Mouse (Mus musculus): ENCODE measurements around the gene Rnase2a.
"Not testable (repeated sequence)": the region's sequence is repeated elsewhere in the genome, so short reads cannot be mapped to it uniquely, and the experiment has no call there.

Gene Rnase2a

GRCm38 (mm10) chr14:51256041-51256440, at the start of gene Rnase2a:
TSS of gene Rnase2a (minus strand) at chr14:51256112.
- DNase-seq (ENCODE audit: low spot score) = no peak

GRCm38 (mm10) chr14:51291505-51291904, 35.6 kb upstream of the Rnase2a start:
- DNase-seq (ENCODE audit: low spot score) = no peak

DNA sequence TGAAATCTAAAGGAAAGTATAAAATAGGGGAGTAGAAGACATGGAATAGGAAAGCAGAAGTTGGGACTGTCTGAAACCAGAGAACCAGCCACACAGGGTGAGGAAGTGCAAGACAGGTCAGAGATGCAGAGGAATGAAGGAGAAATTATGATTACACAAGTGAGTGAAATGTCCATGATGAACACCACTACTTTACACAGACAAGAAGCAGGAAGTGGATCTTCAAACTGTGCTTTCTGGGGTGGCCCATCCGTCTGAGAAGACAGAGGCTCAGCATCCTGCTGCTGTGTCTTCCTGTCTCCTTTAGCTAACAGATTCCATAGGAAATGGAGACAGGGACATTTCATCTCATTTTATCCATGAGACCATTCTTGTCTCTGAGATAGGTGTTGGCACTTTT, 22.6 kb upstream of the Rnase2a start:
- not testable (repeated sequence) for DNase-seq (ENCODE audit: low spot score)

DNA sequence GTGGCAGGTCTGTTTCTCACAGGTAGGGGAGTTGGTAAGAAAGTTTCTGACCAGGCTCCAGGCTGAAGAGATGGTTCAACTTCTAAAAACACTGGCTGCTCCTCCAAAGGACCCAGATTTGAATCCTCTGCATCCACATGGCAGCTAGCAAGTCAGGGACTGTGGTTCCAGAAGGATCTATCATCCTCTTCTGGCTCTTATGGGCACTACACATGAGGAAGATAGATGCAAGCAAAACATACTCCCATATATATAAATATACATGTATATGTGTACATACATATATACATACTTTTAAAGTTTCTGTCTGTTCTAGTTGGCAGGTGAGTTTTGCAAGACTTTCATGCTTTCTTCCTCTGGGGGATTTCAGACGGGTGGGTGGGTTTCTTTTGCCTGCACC, 12.8 kb upstream of the Rnase2a start:
- no peak for DNase-seq (ENCODE audit: low spot score)

DNA sequence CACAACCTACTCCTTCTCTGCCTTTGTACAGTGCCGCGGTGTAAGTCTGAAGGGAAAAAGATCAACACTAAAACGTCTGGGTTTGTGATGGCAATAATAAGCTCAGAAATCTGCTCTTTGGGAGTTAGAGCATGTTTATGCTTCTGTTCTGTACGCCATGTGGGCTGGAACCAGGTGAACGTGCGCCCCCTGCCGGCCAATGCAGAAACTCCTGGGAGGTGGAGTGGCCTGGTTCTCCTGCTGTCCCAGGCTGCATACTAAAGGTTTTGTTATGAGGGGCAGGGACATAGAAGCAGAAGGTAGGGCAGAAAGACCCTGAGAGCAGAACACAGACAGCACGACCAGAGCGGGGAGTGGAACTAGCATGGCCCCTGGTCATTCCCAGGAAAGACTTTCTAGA, 10.2 kb upstream of the Rnase2a start:
- DNase-seq (ENCODE audit: low spot score) = peak; percentile 87

DNA sequence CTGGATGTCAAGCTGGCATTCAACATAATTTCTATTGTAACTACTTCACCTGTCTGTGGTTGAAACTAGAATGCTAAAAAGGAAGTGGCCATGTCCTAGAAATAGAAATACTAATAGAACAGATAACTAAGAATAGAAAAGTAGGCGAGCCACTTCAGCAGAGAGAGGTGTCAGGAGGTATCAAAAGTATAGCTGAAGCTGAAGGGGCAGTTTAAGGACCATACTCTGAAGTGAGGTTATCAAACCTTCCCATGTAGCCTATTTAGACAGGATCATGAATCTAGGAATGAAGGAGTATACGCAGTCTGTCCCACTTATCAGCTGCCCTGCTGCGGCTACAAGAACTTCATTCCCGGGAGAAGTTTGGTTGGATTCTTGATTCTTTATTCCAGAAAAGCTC, 9.8 kb upstream of the Rnase2a start:
- DNase-seq (ENCODE audit: low spot score) = no peak

GRCm38 (mm10) chr14:51262397-51262796, 6.5 kb upstream of the Rnase2a start:
- no peak for DNase-seq (ENCODE audit: low spot score)

DNA sequence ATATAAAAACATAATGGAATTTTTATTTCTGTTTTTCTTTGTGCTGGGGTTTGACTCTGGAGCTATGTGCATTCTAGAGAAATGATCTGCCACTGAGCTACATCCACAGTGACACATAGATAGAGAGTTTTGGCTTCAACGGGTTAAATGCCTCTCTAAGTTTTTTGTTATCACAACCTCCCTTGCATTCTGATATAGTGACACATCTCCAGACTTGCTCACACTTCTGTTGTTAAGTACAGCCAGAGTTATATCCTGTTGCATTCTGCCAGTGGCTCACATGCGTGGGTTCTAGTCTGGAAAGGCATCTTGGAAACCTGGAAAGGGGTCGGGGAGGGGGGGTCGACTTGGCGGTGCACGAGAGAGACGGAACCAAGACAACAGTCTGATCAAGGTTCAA, 3.8 kb upstream of the Rnase2a start:
- no peak for DNase-seq (ENCODE audit: low spot score)

GRCm38 (mm10) chr14:51253569-51253968, 2.3 kb downstream of the Rnase2a start:
- no peak for DNase-seq (ENCODE audit: low spot score)

GRCm38 (mm10) chr14:51252206-51252605, 3.7 kb downstream of the Rnase2a start:
- DNase-seq (ENCODE audit: low spot score) = not testable (repeated sequence)

- no peak for DNase-seq (ENCODE audit: low spot score)
Observed at GRCm38 (mm10) chr14:51250348-51250747, 5.6 kb downstream of the Rnase2a start.

DNA sequence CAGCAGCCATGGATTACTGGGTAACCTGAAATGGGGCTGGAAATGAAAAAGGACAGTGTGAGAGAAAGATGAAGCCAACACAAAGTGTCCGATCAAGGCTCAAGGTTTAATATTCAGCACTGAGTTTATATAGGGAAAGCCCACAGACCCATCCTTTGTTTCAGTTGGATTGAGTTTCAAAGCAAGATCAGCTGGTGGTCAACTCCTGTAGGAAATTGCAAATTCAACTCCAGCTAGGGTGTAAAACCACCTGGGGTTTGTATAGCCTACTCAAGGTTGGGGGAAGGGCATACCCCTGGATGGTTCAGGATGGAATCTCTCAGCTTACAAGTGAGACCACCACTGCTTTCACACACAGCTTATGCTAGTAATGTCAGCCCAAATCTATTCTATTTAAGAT, 8.2 kb downstream of the Rnase2a start:
- DNase-seq (ENCODE audit: low spot score) = no peak

GRCm38 (mm10) chr14:51240899-51241298, 15.0 kb downstream of the Rnase2a start:
- DNase-seq (ENCODE audit: low spot score) = peak; percentile 76

DNA sequence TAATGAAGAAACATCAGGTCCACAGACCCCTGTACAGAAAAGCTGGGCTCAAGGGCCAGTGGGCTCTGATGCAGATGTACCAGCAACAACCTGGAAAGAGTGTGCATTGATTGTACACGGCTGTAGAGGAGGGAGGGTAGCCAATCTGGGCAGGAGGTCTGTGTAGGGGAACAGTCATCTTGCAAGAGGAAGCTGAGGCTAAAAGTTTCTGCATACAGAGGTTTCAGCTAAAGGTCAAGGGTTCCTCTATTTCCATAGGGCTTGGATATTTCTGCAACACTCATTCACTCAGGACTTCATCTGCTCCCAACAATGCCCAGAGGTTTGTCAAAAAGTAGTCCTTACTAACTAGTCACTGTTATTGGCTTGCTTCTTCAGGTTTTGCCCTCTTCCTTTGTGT, 18.4 kb downstream of the Rnase2a start:
- not testable (repeated sequence) for DNase-seq (ENCODE audit: low spot score)

DNA sequence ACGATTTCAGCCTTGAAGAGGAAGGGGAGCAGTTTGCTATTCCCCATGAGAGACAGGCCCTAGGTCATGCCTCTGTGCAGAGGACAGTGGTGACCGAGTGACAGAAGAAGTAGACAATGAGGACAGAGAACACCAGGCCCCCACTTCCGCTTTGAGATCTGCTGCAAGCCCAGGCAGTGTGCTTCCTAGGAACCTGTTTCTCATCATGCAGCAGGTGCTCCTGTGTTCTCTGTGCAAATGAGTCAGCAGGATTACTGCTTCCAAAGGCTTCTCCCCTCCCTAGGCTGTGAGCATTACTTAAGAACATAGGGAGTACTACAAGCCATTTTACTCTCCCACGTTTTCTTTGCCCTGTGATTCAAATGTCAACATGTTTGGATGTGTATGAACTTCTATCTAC, 26.3 kb downstream of the Rnase2a start:
- DNase-seq (ENCODE audit: low spot score) = not testable (repeated sequence)

DNA sequence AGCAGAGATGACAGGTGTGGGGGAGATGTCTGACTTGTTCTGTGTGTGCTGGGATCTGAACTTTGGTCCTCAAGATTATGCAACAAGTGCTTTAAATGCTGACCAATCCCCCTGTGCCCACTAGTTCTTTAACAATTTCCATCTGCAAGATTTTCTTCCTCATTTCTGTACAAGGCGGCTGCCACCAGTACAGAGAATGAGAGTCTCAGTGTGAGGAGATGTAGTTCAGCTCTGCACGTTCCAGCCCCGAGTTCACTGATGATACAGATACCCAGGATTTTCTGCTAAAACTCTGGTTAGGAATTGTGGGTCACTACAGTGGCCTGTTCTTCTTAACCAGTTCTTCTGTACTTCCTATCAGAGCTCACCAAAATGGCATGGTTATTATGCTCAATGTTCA, 35.8 kb downstream of the Rnase2a start:
- DNase-seq (ENCODE audit: low spot score) = not testable (repeated sequence)
